Mouse (Mus musculus) C2C12 (cell line): ENCODE measurements around the gene Cachd1.

Source experiments
- MAX ChIP-seq: IDR thresholded peaks from one replicate; pipeline ENCODE4 v1.6.1; 2011; ENCODE audit warnings: mild to moderate bottlenecking, control low read depth
- USF1 ChIP-seq: IDR thresholded peaks from one replicate; pipeline ENCODE4 v1.6.1; 2011; ENCODE audit warnings: low read depth, mild to moderate bottlenecking, control low read depth, moderate library complexity

- no peak for TF ChIP-seq USF1
- no peak for TF ChIP-seq MAX
Observed at GRCm38 (mm10) chr4:100843119-100843518, 66.6 kb downstream of the Cachd1 start.
